Mouse (Mus musculus) MEL (cell line): ENCODE data around the gene Grik4. TPM values are rescaled to one million over a fixed set of nuclear protein-coding genes. Genes with fewer than 3 reads are reported as not detected.

Experiments
- DNase-seq: peaks from one replicate; pipeline ENCODE4 v3.0.0; 2011; ENCODE audit warnings: low read depth, low spot score
- H3K27ac ChIP-seq: 2 replicates; pipeline ENCODE4 v1.5.1; 2012; ENCODE audit warnings: low read depth, mild to moderate bottlenecking, control low read depth, low read length, moderate library complexity; ENCODE audit not compliant: control insufficient read depth
- H3K27me3 ChIP-seq, 2 experiments: fragments of 150-350 bp in 1 of 2; sonication (generic) in 1 of 2; 2 replicates each; pipeline ENCODE4 v1.6.1; 2012; ENCODE audit warnings: low read length in 2 of 2, mild to moderate bottlenecking in 2 of 2, improper control_type of control experiment in 1 of 2, moderate library complexity in 1 of 2; ENCODE audit not compliant: insufficient read depth in 2 of 2, control insufficient read depth in 1 of 2
- H3K36me3 ChIP-seq, 2 experiments: 2 replicates each; pipeline ENCODE4 v1.6.1; 2012 to 2014; ENCODE audit warnings: low read length in 2 of 2, improper control_type of control experiment in 1 of 2, inconsistent platforms in 1 of 2, mild to moderate bottlenecking in 1 of 2; ENCODE audit not compliant: insufficient read depth in 2 of 2, control insufficient read depth in 1 of 2
- H3K4me1 ChIP-seq, 2 experiments: fragments of 150-350 bp in 1 of 2; sonication (generic) in 1 of 2; 2 replicates each; pipeline ENCODE4 v1.6.1; 2012; ENCODE audit warnings: low read length in 2 of 2, improper control_type of control experiment in 1 of 2, mild to moderate bottlenecking in 1 of 2; ENCODE audit not compliant: insufficient read depth in 2 of 2, control insufficient read depth in 1 of 2
- H3K4me3 ChIP-seq, 2 experiments: fragments of 150-350 bp in 1 of 2; sonication (generic) in 1 of 2; 2 replicates each; pipeline ENCODE4 v1.5.1; 2012; ENCODE audit warnings: low read depth in 2 of 2, low read length in 2 of 2, mild to moderate bottlenecking in 2 of 2, moderate library complexity in 2 of 2, control low read depth in 1 of 2, improper control_type of control experiment in 1 of 2; ENCODE audit not compliant: control insufficient read depth in 1 of 2, insufficient read depth in 1 of 2
- H3K79me2 ChIP-seq: 2 replicates; pipeline ENCODE4 v1.6.1; 2012; ENCODE audit warnings: mild to moderate bottlenecking, low read length, moderate library complexity; ENCODE audit not compliant: control insufficient read depth, poor library complexity, insufficient read depth
- H3K9ac ChIP-seq: 2 replicates; pipeline ENCODE4 v1.6.1; 2012; ENCODE audit warnings: low read depth, mild to moderate bottlenecking, control low read depth, low read length, moderate library complexity; ENCODE audit not compliant: control insufficient read depth, poor library complexity, severe bottlenecking
- H3K9me3 ChIP-seq: fragments of 150-350 bp; sonication (generic); replicated peaks from 2 replicates; pipeline ENCODE4 v1.6.1; 2012; ENCODE audit warnings: mild to moderate bottlenecking, low read length, improper control_type of control experiment, moderate library complexity; ENCODE audit not compliant: insufficient read depth
- BHLHE40 ChIP-seq: IDR thresholded peaks from 2 replicates; pipeline ENCODE4 v1.6.1; 2012; ENCODE audit warnings: low read depth, mild to moderate bottlenecking, inconsistent platforms, low read length, improper control_type of control experiment, borderline replicate concordance
- CTCF ChIP-seq, 3 experiments: IDR thresholded peaks in 2 of 3; conservative IDR thresholded peaks in 1 of 3; 2 replicates each; pipeline ENCODE4 v1.5.1; 2011 to 2012; ENCODE audit warnings: low read length in 3 of 3, low read depth in 2 of 3, mild to moderate bottlenecking in 2 of 3, improper control_type of control experiment in 1 of 3, inconsistent platforms in 1 of 3, mixed read lengths in 1 of 3, moderate library complexity in 1 of 3; ENCODE audit not compliant: control insufficient read depth in 1 of 3, insufficient read depth in 1 of 3, poor library complexity in 1 of 3, severe bottlenecking in 1 of 3
- E2F4 ChIP-seq: IDR thresholded peaks from 2 replicates; pipeline ENCODE4 v1.6.1; 2011; ENCODE audit warnings: low read depth, low read length, improper control_type of control experiment, borderline replicate concordance
- EP300 ChIP-seq, 2 experiments: IDR thresholded peaks; 2 replicates each; pipeline ENCODE4 v1.6.1; 2011; ENCODE audit warnings: improper control_type of control experiment in 2 of 2, low read length in 2 of 2, low read depth in 1 of 2, mild to moderate bottlenecking in 1 of 2
- ETS1 ChIP-seq: IDR thresholded peaks from 2 replicates; pipeline ENCODE4 v1.6.1; 2012; ENCODE audit warnings: low read depth, mild to moderate bottlenecking, inconsistent platforms, low read length, improper control_type of control experiment, moderate library complexity
- MAFK ChIP-seq: IDR thresholded peaks from 2 replicates; pipeline ENCODE4 v1.6.1; 2011; ENCODE audit warnings: low read depth, mild to moderate bottlenecking, low read length, improper control_type of control experiment, borderline replicate concordance
- MEF2A ChIP-seq: IDR thresholded peaks from 2 replicates; pipeline ENCODE4 v1.6.1; 2014; ENCODE audit warnings: low read depth, mild to moderate bottlenecking, inconsistent platforms, low read length, improper control_type of control experiment; ENCODE audit not compliant: poor library complexity, insufficient replicate concordance, severe bottlenecking; ENCODE audit errors: extremely low read depth
- MYC ChIP-seq: IDR thresholded peaks from 2 replicates; pipeline ENCODE4 v1.6.1; 2011; ENCODE audit warnings: low read depth, mild to moderate bottlenecking, low read length, improper control_type of control experiment, moderate library complexity
- NRF1 ChIP-seq: IDR thresholded peaks from 2 replicates; pipeline ENCODE4 v1.6.1; 2014; ENCODE audit warnings: low read depth, mild to moderate bottlenecking, inconsistent platforms, low read length, improper control_type of control experiment, moderate library complexity; ENCODE audit not compliant: poor library complexity, insufficient read depth, severe bottlenecking
- RAD21 ChIP-seq: IDR thresholded peaks from 2 replicates; pipeline ENCODE4 v1.6.1; 2011; ENCODE audit warnings: mild to moderate bottlenecking, low read depth, low read length, improper control_type of control experiment
- SMC3 ChIP-seq: IDR thresholded peaks from 2 replicates; pipeline ENCODE4 v1.6.1; 2011; ENCODE audit warnings: low read depth, low read length, improper control_type of control experiment
- TCF12 ChIP-seq: IDR thresholded peaks from 2 replicates; pipeline ENCODE4 v1.6.1; 2014; ENCODE audit warnings: low read depth, mild to moderate bottlenecking, inconsistent platforms, low read length, improper control_type of control experiment, moderate library complexity
- UBTF ChIP-seq: IDR thresholded peaks from 2 replicates; pipeline ENCODE4 v1.6.1; 2012; ENCODE audit warnings: low read depth, mild to moderate bottlenecking, inconsistent platforms, low read length, improper control_type of control experiment, moderate library complexity, borderline replicate concordance; ENCODE audit not compliant: insufficient read depth
- ZC3H11A ChIP-seq: IDR thresholded peaks from 2 replicates; pipeline ENCODE4 v1.6.1; 2012; ENCODE audit warnings: low read depth, mild to moderate bottlenecking, inconsistent platforms, low read length, improper control_type of control experiment
- ZKSCAN1 ChIP-seq: IDR thresholded peaks from 2 replicates; pipeline ENCODE4 v1.6.1; 2012; ENCODE audit warnings: low read depth, mild to moderate bottlenecking, inconsistent platforms, low read length, improper control_type of control experiment, moderate library complexity
- ZNF384 ChIP-seq: IDR thresholded peaks from 2 replicates; pipeline ENCODE4 v1.6.1; 2012; ENCODE audit warnings: low read depth, mild to moderate bottlenecking, inconsistent platforms, low read length, improper control_type of control experiment
- polyA plus RNA-seq, 2 experiments: library from polyadenylated mRNA; stranded (reverse) in 1 of 2; unstranded in 1 of 2; fragments of >175 nt in 1 of 2; fragments of >200 nt in 1 of 2; gene quantifications; 2 replicates each; pipeline versions ENCODE4 v1.2.1 to v1.2.4; 2012; ENCODE audit warnings: low replicate concordance in 2 of 2, low read depth in 1 of 2; ENCODE audit not compliant: insufficient read length in 2 of 2, insufficient read depth in 1 of 2, missing spikeins in 1 of 2
- total RNA-seq: library from RNA; depleted of rRNA; stranded (reverse); fragments of 300-350 nt; gene quantifications from 2 replicates; pipeline ENCODE4 v1.2.3, GENCODE M21; 2012; rRNA removed

The Grik4 gene
- not detected in 2 replicates for total RNA-seq
- under 1 TPM in 1 of 2 experiments, not detected in 1; 0.17 TPM for polyA plus RNA-seq

DNA sequence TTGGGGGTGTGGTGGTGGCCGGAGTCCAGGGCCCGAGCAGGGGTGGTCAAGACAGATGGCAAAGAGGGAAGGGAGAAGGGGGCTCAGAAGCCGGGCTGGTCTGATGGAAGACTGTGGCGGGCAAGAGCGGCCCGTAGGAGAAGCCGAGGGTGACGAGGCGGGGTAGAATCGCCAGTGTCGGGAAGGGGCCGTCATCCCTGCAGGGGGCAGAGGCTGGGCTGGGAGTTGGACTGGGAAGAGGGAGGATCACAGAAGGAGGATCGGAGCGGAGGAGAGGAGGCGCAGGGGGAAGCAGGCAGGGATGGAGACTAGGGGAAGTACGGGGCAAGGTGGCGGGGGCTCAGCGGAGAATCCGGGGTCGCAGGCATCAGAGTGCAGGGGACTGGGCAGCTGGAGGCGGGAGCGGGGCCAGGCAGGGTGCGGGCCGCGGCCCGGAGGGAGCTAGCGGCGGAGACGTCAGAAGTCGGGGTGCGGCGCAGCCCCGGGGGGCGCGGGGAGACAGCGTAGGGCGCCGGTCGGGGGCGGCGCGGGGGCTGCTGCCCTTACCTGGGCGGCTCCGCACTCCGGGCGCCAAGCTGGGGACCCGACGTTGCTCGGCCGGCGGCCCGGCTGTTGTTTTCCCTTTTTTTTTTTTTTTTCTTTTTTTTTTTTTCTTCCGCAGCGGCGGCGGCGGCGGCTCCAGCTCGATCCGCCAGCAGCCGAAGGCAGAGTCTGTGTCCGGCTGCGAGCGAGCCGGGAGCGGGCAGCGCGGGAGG lies at the start of gene Grik4:
Gene Grik4, minus strand, starts transcription at position 713 of the 755 bp plus-strand sequence.
- Histone ChIP-seq H3K27me3 (no peaks in the 10 kb centered on the region; a peak in 1 of 4 replicates), H3K79me2 (peaks cover 2% of the 10 kb centered on the region; the same call in 1 of the 2 replicates), H3K9ac (peak within 1 kb of the TSS; percentile 91), H3K9me3 (no peaks in the 10 kb centered on the region), H3K4me1 (peaks cover 0 to 6% of the 10 kb centered on the region in 2 experiments; a peak in 2 of 4 replicates), H3K36me3 (peaks cover 0 to 4% of the 10 kb centered on the region in 2 experiments; a peak in 2 of 4 replicates), H3K27ac (peak within 1 kb of the TSS; percentile 73), H3K4me3 (peak within 1 kb of the TSS; percentile 59 to 70)
- TF ChIP-seq ZC3H11A, result no peak
- peak; percentile 31; the same call in 1 of the 2 replicates for TF ChIP-seq RAD21
- TF ChIP-seq CTCF (IDR thresholded peaks at IDR 0.05 in 2 of 3, conservative IDR thresholded peaks at IDR 0.05 in 1 of 3; ENCODE audit: control insufficient read depth in 1 of 3, insufficient read depth in 1 of 3, low read depth in 2 of 3, low read length in 3 of 3, poor library complexity in 1 of 3, severe bottlenecking in 1 of 3), result no peak; a peak in 1 of 6 replicates
- no peak for TF ChIP-seq NRF1
- no peak for TF ChIP-seq ETS1
- TF ChIP-seq ZNF384, result peak; percentile 75
- DNase-seq, result peak; percentile 42

DNA sequence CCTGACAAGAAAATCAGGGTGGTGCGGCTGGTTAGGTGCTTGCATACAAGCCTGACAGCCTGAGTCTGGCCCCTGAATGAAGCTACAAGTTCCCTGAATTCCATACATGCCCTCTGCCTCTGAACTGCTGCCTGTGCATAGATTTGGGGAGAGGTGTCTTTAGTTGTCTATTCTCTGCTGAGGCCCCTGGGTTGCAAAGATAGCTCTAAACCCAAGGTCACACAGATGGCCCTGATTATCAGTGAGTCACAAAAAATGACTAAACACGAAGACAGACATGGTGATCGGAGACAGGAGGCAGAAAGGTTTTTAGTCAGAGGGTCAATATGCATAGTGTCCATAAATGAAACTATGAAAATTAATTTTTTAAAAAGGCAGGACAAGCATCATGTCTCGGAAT lies 49.4 kb upstream of the Grik4 start:
- Histone ChIP-seq H3K4me1 (no peaks in the 10 kb centered on the region), H3K79me2 (no peaks in the 10 kb centered on the region), H3K4me3 (no peak overlapping the region), H3K9me3 (no peaks in the 10 kb centered on the region), H3K9ac (no peak overlapping the region), H3K27ac (no peak overlapping the region), H3K27me3 (no peaks in the 10 kb centered on the region), H3K36me3 (peaks cover 0 to 12% of the 10 kb centered on the region in 2 experiments; a peak in 2 of 4 replicates)
- TF ChIP-seq MYC (no peak), UBTF (no peak), SMC3 (no peak), EP300 (IDR thresholded peaks at IDR 0.05; ENCODE audit: low read depth in 1 of 2, low read length in 2 of 2) (no peak), MAFK (no peak), TCF12 (no peak), MEF2A (no peak), CTCF (IDR thresholded peaks at IDR 0.05 in 2 of 3, conservative IDR thresholded peaks at IDR 0.05 in 1 of 3; ENCODE audit: control insufficient read depth in 1 of 3, insufficient read depth in 1 of 3, low read depth in 2 of 3, low read length in 3 of 3, poor library complexity in 1 of 3, severe bottlenecking in 1 of 3) (no peak), BHLHE40 (no peak), E2F4 (no peak), ZKSCAN1 (no peak)
- DNase-seq, result peak; percentile 16
